Mouse (Mus musculus): ENCODE measurements around the gene Ice1.

DNA sequence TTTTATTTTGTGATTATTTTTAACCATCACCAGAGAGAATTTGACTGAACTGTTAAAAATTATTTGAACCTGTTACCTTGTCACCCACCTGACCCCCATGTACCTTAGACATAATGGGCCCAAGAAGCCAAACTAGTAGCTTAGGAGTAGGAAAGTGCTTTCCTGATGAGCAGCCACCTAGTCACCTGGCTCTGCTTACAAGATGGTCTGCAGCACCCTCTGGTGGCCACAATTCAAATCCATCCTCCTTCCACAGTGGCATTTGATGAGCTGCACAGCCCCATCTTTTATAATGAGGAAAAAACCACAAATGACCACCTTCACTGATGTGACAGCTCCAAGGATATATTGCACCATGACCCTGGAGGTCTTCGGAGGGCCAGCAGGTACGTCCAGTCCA lies 50.5 kb downstream of the Ice1 start:
- TF ChIP-seq CTCF (conservative IDR thresholded peaks at IDR 0.05; ENCODE audit: insufficient read depth, insufficient read length, low read depth, low read length) = peak; percentile 77
- no peak for TF ChIP-seq POLR2A (IDR thresholded peaks at IDR 0.05; ENCODE audit: low read depth, low read length)
